Mouse (Mus musculus): ENCODE data around the gene Snd1. TPM values are rescaled to one million over a fixed set of nuclear protein-coding genes. Genes with fewer than 3 reads are reported as not detected.
"Not testable (repeated sequence)": the region's sequence is repeated elsewhere in the genome, so short reads cannot be mapped to it uniquely, and the experiment has no call there.

Gene Snd1
- total and polyA plus RNA-seq, 3 experiments = 97.4 to 153 (median 109) TPM

DNA sequence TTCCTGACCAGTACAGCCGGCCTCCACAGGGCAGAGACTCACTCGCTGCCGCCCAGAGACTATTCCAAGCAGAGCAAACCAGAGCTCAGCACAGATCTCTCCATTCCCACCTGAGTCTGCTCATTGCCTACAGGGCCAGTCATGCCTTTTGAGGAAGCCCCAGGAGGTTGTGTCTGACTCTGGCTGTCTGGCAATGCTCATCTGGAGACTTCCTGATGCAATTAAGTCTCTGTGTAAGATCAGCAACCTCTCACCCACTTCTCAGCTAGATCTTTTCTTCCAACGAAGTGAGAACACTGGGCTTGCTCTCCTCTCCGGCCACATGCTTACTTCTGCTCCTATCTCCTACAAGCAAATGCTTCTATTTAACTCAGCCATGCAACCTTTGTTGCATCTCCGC, 444.4 kb downstream of the Snd1 start:
- TF ChIP-seq GATA1 (IDR thresholded peaks at IDR 0.05; ENCODE audit: borderline replicate concordance, low read length) (no peak), TAL1 (conservative IDR thresholded peaks at IDR 0.05; ENCODE audit: low read depth, low read length) (no peak), CTCF (IDR thresholded peaks at IDR 0.05; ENCODE audit: low read depth, low read length) (no peak), POLR2AphosphoS5 (IDR thresholded peaks at IDR 0.05; ENCODE audit: insufficient replicate concordance, low read depth, low read length) (no peak), GATA2 (IDR thresholded peaks at IDR 0.05; ENCODE audit: borderline replicate concordance, low read depth, low read length) (no peak)
- Histone ChIP-seq H3K4me1 (ENCODE audit: insufficient read depth, low read depth, low read length) (no peaks in the 10 kb centered on the region), H3K27me3 (ENCODE audit: insufficient read depth, low read length) (peaks cover 4% of the 10 kb centered on the region; the same call in 1 of the 2 replicates), H3K9me3 (replicated peaks) (peaks cover 4% of the 10 kb centered on the region; the same call in 1 of the 2 replicates), H3K4me3 (ENCODE audit: low read depth, low read length) (no peak overlapping the region), H3K36me3 (replicated peaks) (no peaks in the 10 kb centered on the region)
- no peak for ATAC-seq (ENCODE audit: extremely low read depth, insufficient number of reproducible peaks, low FRiP score, poor library complexity, severe bottlenecking)
- no peak for DNase-seq (ENCODE audit: low spot score)

DNA sequence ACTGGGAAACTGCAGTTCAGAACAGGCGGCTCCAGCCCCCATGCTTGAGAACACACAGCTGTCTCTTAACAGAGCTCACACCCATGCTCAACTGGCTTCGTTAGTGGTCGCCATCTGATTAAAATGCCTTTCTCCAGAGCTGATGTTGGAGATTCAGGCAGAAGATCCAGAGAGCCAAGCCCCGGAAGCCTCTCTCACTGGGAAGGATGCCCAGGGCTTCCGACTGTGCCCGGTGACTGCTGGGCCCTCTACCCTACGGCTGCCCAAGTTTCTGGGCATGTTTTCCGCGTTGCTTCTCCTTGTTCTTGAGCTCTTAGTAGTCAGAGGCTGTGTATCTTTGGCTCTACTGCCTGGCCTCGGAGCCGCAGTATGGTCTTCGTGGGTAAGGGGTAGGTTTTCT, 447.4 kb downstream of the Snd1 start:
- DNase-seq (ENCODE audit: low spot score) = no peak
- TF ChIP-seq POLR2AphosphoS5 (IDR thresholded peaks at IDR 0.05; ENCODE audit: insufficient replicate concordance, low read depth, low read length) = no peak
- no peak for TF ChIP-seq TAL1 (conservative IDR thresholded peaks at IDR 0.05; ENCODE audit: low read depth, low read length)
- no peak for TF ChIP-seq GATA1 (IDR thresholded peaks at IDR 0.05; ENCODE audit: borderline replicate concordance, low read length)
- TF ChIP-seq CTCF (IDR thresholded peaks at IDR 0.05; ENCODE audit: low read depth, low read length) = no peak
- no peak for TF ChIP-seq GATA2 (IDR thresholded peaks at IDR 0.05; ENCODE audit: borderline replicate concordance, low read depth, low read length)
- ATAC-seq (ENCODE audit: extremely low read depth, insufficient number of reproducible peaks, low FRiP score, poor library complexity, severe bottlenecking) = no peak
- Histone ChIP-seq H3K9me3 (replicated peaks) (no peaks in the 10 kb centered on the region), H3K36me3 (replicated peaks) (no peaks in the 10 kb centered on the region), H3K4me1 (ENCODE audit: insufficient read depth, low read depth, low read length) (no peaks in the 10 kb centered on the region), H3K27me3 (ENCODE audit: insufficient read depth, low read length) (peaks cover 4% of the 10 kb centered on the region; the same call in 1 of the 2 replicates), H3K4me3 (ENCODE audit: low read depth, low read length) (no peak overlapping the region)

DNA sequence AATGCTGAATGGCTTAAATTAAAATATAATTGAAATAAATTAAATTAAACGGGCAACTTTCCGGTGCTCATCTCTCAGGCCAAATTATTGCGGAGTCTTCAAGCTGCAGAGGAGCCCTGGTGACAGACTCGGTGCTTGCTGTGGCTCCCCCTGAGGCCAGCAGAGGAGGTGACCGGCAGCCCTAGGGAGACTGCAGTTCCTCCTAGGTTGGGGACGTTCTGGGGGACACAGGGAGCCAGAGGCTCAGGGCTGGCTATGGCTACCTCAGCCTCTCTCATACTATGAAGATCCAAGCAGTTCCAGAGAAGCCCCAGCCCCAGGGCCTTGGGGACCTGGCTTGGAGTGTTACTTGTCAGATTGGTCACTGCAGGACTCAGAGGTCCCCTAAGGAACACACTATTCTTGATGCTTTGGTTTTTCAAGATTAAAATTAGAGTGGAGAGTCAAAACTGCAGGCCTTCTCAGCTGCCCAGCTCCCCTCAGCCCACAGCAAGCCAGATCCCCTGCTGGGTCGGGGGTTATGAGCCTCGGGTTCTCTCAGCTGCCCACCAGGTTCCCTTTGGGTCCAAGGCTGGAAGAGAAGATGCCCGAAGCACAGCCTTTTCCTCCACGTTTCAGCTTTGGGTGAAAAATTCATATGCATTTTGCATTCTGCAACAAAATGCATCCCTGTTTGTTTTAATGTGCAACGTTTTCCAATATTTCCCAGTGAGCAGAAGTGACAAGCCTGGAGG, 448.3 kb downstream of the Snd1 start:
- DNase-seq (ENCODE audit: low spot score) = no peak
- no peaks in the 10 kb centered on the region for H3K36me3 ChIP-seq (replicated peaks)
- TF ChIP-seq GATA2 (IDR thresholded peaks at IDR 0.05; ENCODE audit: borderline replicate concordance, low read depth, low read length) (no peak), TAL1 (conservative IDR thresholded peaks at IDR 0.05; ENCODE audit: low read depth, low read length) (no peak)
- H3K4me3 ChIP-seq (ENCODE audit: low read depth, low read length) = no peak overlapping the region
- no peaks in the 10 kb centered on the region for H3K9me3 ChIP-seq (replicated peaks)
- no peaks in the 10 kb centered on the region for H3K4me1 ChIP-seq (ENCODE audit: insufficient read depth, low read depth, low read length)
- H3K27me3 ChIP-seq (ENCODE audit: insufficient read depth, low read length) = peaks cover 4% of the 10 kb centered on the region; the same call in 1 of the 2 replicates
- ATAC-seq (ENCODE audit: extremely low read depth, insufficient number of reproducible peaks, low FRiP score, poor library complexity, severe bottlenecking) = no peak

DNA sequence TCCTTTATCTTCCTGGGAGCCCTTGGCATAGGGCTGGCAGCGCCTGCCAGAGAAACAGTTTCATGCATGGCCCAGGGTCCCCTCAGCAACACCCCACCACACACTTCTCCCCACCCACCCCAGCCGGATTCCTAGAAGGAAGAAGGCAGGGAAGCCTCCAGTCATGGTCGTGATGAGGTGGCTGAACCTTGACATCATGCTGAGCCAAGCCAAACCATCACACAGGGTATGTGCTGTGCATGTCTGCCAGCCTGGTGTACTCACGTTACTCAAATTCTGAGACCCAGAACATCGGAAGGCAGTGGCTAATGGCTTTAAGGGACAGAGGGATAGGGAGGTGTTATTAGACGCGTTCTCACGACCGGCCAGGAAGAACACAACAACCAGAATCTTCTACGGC, 448.9 kb downstream of the Snd1 start:
- DNase-seq (ENCODE audit: low spot score) (no peak), ATAC-seq (ENCODE audit: extremely low read depth, insufficient number of reproducible peaks, low FRiP score, poor library complexity, severe bottlenecking) (no peak)
- H3K4me1 ChIP-seq (ENCODE audit: insufficient read depth, low read depth, low read length) = no peaks in the 10 kb centered on the region
- H3K36me3 ChIP-seq (replicated peaks) = no peaks in the 10 kb centered on the region
- no peak overlapping the region for H3K4me3 ChIP-seq (ENCODE audit: low read depth, low read length)
- peaks cover 4% of the 10 kb centered on the region; the same call in 1 of the 2 replicates for H3K27me3 ChIP-seq (ENCODE audit: insufficient read depth, low read length)
- H3K9me3 ChIP-seq (replicated peaks) = no peaks in the 10 kb centered on the region
- TF ChIP-seq POLR2AphosphoS5 (IDR thresholded peaks at IDR 0.05; ENCODE audit: insufficient replicate concordance, low read depth, low read length) (no peak), GATA2 (IDR thresholded peaks at IDR 0.05; ENCODE audit: borderline replicate concordance, low read depth, low read length) (no peak), GATA1 (IDR thresholded peaks at IDR 0.05; ENCODE audit: borderline replicate concordance, low read length) (no peak), TAL1 (conservative IDR thresholded peaks at IDR 0.05; ENCODE audit: low read depth, low read length) (no peak), CTCF (IDR thresholded peaks at IDR 0.05; ENCODE audit: low read depth, low read length) (no peak)

DNA sequence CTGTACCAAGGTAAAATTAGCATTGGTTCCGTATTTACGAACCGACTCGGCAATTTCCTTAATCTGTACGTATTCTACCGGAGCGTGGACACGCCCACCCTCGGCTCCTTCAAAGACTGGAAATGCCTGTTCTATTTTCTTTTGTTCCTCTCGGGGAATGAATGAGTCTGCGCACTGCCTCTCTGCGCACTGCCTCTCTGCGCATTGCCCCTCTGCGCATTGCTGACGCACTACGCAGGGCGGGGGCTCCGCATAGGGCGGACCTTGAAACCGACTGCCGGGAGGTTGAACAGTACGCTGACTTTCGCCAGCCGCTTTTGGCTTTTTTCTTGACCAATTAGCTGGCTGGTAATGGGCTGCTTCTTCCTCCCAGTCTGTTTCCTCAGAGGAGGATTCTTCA, 453.0 kb downstream of the Snd1 start:
- H3K4me3 ChIP-seq (ENCODE audit: low read depth, low read length); DNase-seq (ENCODE audit: low spot score); ATAC-seq (ENCODE audit: extremely low read depth, insufficient number of reproducible peaks, low FRiP score, poor library complexity, severe bottlenecking); H3K27me3 ChIP-seq (ENCODE audit: insufficient read depth, low read length); H3K4me1 ChIP-seq (ENCODE audit: insufficient read depth, low read depth, low read length); H3K9me3 ChIP-seq (replicated peaks); H3K36me3 ChIP-seq (replicated peaks): not testable (repeated sequence)

DNA sequence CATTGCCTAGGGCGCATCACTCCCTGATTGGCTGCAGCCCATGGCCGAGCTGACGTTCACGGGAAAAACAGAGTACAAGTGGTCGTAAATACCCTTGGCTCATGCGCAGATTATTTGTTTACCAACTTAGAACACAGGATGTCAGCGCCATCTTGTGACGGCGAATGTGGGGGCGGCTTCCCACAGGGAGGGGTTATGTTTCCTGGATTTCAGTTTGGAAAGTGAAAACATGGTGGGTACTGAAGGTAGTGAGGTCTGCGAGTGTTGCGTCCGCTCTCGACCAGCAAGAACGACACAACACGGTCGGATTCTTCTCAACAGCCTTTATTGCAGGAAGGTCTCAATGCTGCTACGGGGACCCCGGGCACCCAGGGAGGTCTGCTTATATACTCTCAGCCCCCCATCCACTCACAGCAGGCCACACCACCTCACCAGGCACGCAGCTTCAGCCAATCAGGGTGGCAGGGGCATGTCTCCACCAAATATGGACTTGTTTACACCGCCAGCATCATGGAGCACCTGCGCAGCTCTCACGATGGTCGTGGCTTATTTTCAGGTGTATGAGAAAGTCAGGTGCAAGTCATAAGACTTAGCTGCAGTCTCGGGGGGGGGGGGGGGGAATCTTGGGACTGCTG, 454.3 kb downstream of the Snd1 start:
- H3K9me3 ChIP-seq (replicated peaks); H3K4me1 ChIP-seq (ENCODE audit: insufficient read depth, low read depth, low read length); H3K4me3 ChIP-seq (ENCODE audit: low read depth, low read length); ATAC-seq (ENCODE audit: extremely low read depth, insufficient number of reproducible peaks, low FRiP score, poor library complexity, severe bottlenecking); H3K36me3 ChIP-seq (replicated peaks); H3K27me3 ChIP-seq (ENCODE audit: insufficient read depth, low read length); DNase-seq (ENCODE audit: low spot score): not testable (repeated sequence)

DNA sequence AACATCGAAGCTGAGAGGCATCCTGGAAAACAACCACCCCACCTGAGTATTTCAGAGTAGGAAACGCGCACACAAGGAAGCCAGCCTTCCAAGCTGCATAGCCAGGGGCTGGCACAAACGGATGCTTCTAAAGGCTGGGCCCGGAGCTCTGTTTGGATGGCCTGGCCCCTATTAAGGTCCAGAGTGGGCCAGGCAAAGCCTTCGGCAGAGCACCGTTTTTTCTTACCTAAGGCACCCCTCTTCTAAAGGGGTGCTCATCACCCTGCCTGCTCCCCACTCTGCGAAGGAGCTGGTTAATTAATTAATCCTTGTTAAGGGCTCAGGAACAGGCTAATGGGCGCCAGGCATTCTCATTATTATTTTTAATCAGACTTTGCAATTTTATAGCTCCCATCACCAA, 456.3 kb downstream of the Snd1 start:
- no peaks in the 10 kb centered on the region for H3K4me1 ChIP-seq (ENCODE audit: insufficient read depth, low read depth, low read length)
- no peak for ATAC-seq (ENCODE audit: extremely low read depth, insufficient number of reproducible peaks, low FRiP score, poor library complexity, severe bottlenecking)
- TF ChIP-seq TAL1 (conservative IDR thresholded peaks at IDR 0.05; ENCODE audit: low read depth, low read length) (no peak), POLR2AphosphoS5 (IDR thresholded peaks at IDR 0.05; ENCODE audit: insufficient replicate concordance, low read depth, low read length) (no peak), CTCF (IDR thresholded peaks at IDR 0.05; ENCODE audit: low read depth, low read length) (no peak), GATA1 (IDR thresholded peaks at IDR 0.05; ENCODE audit: borderline replicate concordance, low read length) (no peak), GATA2 (IDR thresholded peaks at IDR 0.05; ENCODE audit: borderline replicate concordance, low read depth, low read length) (no peak)
- H3K27me3 ChIP-seq (ENCODE audit: insufficient read depth, low read length) = peaks cover 6% of the 10 kb centered on the region
- H3K9me3 ChIP-seq (replicated peaks) = no peaks in the 10 kb centered on the region
- H3K36me3 ChIP-seq (replicated peaks) = no peaks in the 10 kb centered on the region
- no peak for DNase-seq (ENCODE audit: low spot score)
- no peak overlapping the region for H3K4me3 ChIP-seq (ENCODE audit: low read depth, low read length)

All from G1E (cell line).